Mouse (Mus musculus) CH12.LX (cell line): ENCODE results near the gene Il17a. TPM values are rescaled to one million over a fixed set of nuclear protein-coding genes. Genes with fewer than 3 reads are reported as not detected.
"Not testable (repeated sequence)": the region's sequence is repeated elsewhere in the genome, so short reads cannot be mapped to it uniquely, and the experiment has no call there.

ENCODE experiments used
- DNase-seq: peaks from one replicate; pipeline ENCODE4 v3.0.0-alpha.2; 2013; ENCODE audit errors: extremely low read depth
- H3K27ac ChIP-seq: 2 replicates; pipeline ENCODE4 v1.5.1; 2012; ENCODE audit warnings: low read depth, mild to moderate bottlenecking, control low read depth, moderate library complexity; ENCODE audit not compliant: insufficient read depth
- H3K27me3 ChIP-seq: replicated peaks from 2 replicates; pipeline ENCODE3; 2012; ENCODE audit warnings: inconsistent platforms
- H3K36me3 ChIP-seq, 2 experiments: replicated peaks in 1 of 2; 2 replicates each; pipeline versions ENCODE3 to v1.6.1; 2012; ENCODE audit warnings: inconsistent platforms in 1 of 2, low read length in 1 of 2, mild to moderate bottlenecking in 1 of 2, mixed read lengths in 1 of 2, moderate library complexity in 1 of 2; ENCODE audit not compliant: control insufficient read depth in 1 of 2, insufficient read depth in 1 of 2
- H3K4me1 ChIP-seq, 2 experiments: 2 replicates each; pipeline ENCODE4 v1.6.1; 2012; ENCODE audit warnings: inconsistent platforms in 1 of 2, moderate library complexity in 1 of 2; ENCODE audit not compliant: insufficient read depth in 2 of 2, control insufficient read depth in 1 of 2
- H3K4me2 ChIP-seq: 2 replicates; pipeline ENCODE4 v1.6.1; 2012; ENCODE audit warnings: low read depth, mild to moderate bottlenecking, control low read depth; ENCODE audit not compliant: poor library complexity, insufficient read depth, severe bottlenecking
- H3K4me3 ChIP-seq, 3 experiments: fragments of 150-350 bp in 1 of 3; sonication (generic) in 1 of 3; replicated peaks in 1 of 3; 2 replicates each; pipeline versions ENCODE3 to v1.5.1; 2011 to 2012; ENCODE audit warnings: low read depth in 2 of 3, low read length in 2 of 3, mild to moderate bottlenecking in 2 of 3, moderate library complexity in 2 of 3, control low read depth in 1 of 3, improper control_type of control experiment in 1 of 3, inconsistent platforms in 1 of 3, mixed read lengths in 1 of 3; ENCODE audit not compliant: poor library complexity in 1 of 3
- H3K79me2 ChIP-seq: replicated peaks from 2 replicates; pipeline ENCODE4 v1.6.1; 2012; ENCODE audit warnings: mild to moderate bottlenecking, moderate library complexity; ENCODE audit not compliant: control insufficient read depth, poor library complexity, insufficient read depth, severe bottlenecking; ENCODE audit errors: extremely low read depth
- H3K9ac ChIP-seq: 2 replicates; pipeline ENCODE4 v1.6.1; 2012; ENCODE audit warnings: low read depth, mild to moderate bottlenecking, control low read depth, moderate library complexity; ENCODE audit not compliant: insufficient read depth
- H3K9me3 ChIP-seq: replicated peaks from 2 replicates; pipeline ENCODE3; 2012; ENCODE audit warnings: low read length, inconsistent platforms, mixed read lengths
- BHLHE40 ChIP-seq: IDR thresholded peaks from 2 replicates; pipeline ENCODE4 v1.6.1; 2011; ENCODE audit warnings: mild to moderate bottlenecking, low read depth, low read length, improper control_type of control experiment
- CHD2 ChIP-seq: IDR thresholded peaks from 2 replicates; pipeline ENCODE4 v1.6.1; 2011; ENCODE audit warnings: low read length, improper control_type of control experiment
- E2F4 ChIP-seq: IDR thresholded peaks from 2 replicates; pipeline ENCODE4 v1.6.1; 2011; ENCODE audit warnings: low read depth, low read length, improper control_type of control experiment; ENCODE audit not compliant: insufficient replicate concordance
- ELF1 ChIP-seq: IDR thresholded peaks from 2 replicates; pipeline ENCODE4 v1.6.1; 2014; ENCODE audit warnings: low read depth, mild to moderate bottlenecking, inconsistent platforms, low read length, improper control_type of control experiment
- NELFE ChIP-seq: IDR thresholded peaks from 2 replicates; pipeline ENCODE4 v1.6.1; 2011; ENCODE audit warnings: low read depth, low read length, improper control_type of control experiment
- NRF1 ChIP-seq: IDR thresholded peaks from 2 replicates; pipeline ENCODE4 v1.6.1; 2014; ENCODE audit warnings: low read depth, mild to moderate bottlenecking, inconsistent platforms, low read length, improper control_type of control experiment, moderate library complexity
- POLR2A ChIP-seq: IDR thresholded peaks from 2 replicates; pipeline ENCODE4 v1.6.1; 2011; ENCODE audit warnings: low read depth, mild to moderate bottlenecking, improper control_type of control experiment, low read length
- POLR2AphosphoS2 ChIP-seq: IDR thresholded peaks from 2 replicates; pipeline ENCODE4 v1.6.1; 2011; ENCODE audit warnings: low read depth, low read length, improper control_type of control experiment
- RAD21 ChIP-seq: IDR thresholded peaks from 2 replicates; pipeline ENCODE4 v1.6.1; 2011; ENCODE audit warnings: low read depth, mild to moderate bottlenecking, low read length, improper control_type of control experiment, moderate library complexity
- TBP ChIP-seq: conservative IDR thresholded peaks from 2 replicates; pipeline ENCODE4 v1.6.1; 2011; ENCODE audit warnings: low read depth, low read length, improper control_type of control experiment
- USF1 ChIP-seq: IDR thresholded peaks from 2 replicates; pipeline ENCODE4 v1.6.1; 2014; ENCODE audit warnings: low read depth, mild to moderate bottlenecking, inconsistent platforms, low read length, improper control_type of control experiment
- USF2 ChIP-seq: conservative IDR thresholded peaks from 2 replicates; pipeline ENCODE4 v1.6.1; 2011; ENCODE audit warnings: low read depth, low read length, improper control_type of control experiment
- ZC3H11A ChIP-seq: IDR thresholded peaks from 2 replicates; pipeline ENCODE4 v1.6.1; 2012; ENCODE audit warnings: low read depth, mild to moderate bottlenecking, inconsistent platforms, low read length, improper control_type of control experiment
- ZMIZ1 ChIP-seq: IDR thresholded peaks from 2 replicates; pipeline ENCODE4 v1.6.1; 2012; ENCODE audit warnings: low read depth, mild to moderate bottlenecking, inconsistent platforms, low read length, improper control_type of control experiment
- ZNF384 ChIP-seq: IDR thresholded peaks from 2 replicates; pipeline ENCODE4 v1.6.1; 2012; ENCODE audit warnings: low read depth, low read length, improper control_type of control experiment, inconsistent platforms
- dilution Hi-C: fragments of 300-500 bp; cut with MboI; formaldehyde crosslinking; loops from 2 replicates; pipeline ENCODE4 v1.14.3; 2020; ENCODE audit warnings: low sequenced_read_pairs; ENCODE audit not compliant: extremely low pct_unique_long_range_greater_than_20kb, extremely low pct_ligation_motif_present
- in situ Hi-C: fragments of 300-500 bp; cut with MboI; formaldehyde crosslinking; loops from 3 replicates; pipeline ENCODE4 v1.14.3; 2019; ENCODE audit warnings: low sequenced_read_pairs, low pct_ligation_motif_present, low pct_unique_long_range_greater_than_20kb, mixed read lengths
- polyA plus RNA-seq: library from polyadenylated mRNA; unstranded; fragments of >175 nt; gene quantifications from 2 replicates; pipeline ENCODE4 v1.2.1, GENCODE M21; 2012; ENCODE audit warnings: low read depth; ENCODE audit not compliant: insufficient read length
- total RNA-seq, 2 experiments: library from RNA; depleted of rRNA; stranded (reverse); fragments of 300-350 nt in 1 of 2; fragments of >200 nt in 1 of 2; gene quantifications; 2 replicates each; pipeline ENCODE4 v1.2.3; 2012 to 2014

Gene Il17a
- total and polyA plus RNA-seq, 3 experiments, result 0.13 to 0.39 TPM; not detected in 1

DNA sequence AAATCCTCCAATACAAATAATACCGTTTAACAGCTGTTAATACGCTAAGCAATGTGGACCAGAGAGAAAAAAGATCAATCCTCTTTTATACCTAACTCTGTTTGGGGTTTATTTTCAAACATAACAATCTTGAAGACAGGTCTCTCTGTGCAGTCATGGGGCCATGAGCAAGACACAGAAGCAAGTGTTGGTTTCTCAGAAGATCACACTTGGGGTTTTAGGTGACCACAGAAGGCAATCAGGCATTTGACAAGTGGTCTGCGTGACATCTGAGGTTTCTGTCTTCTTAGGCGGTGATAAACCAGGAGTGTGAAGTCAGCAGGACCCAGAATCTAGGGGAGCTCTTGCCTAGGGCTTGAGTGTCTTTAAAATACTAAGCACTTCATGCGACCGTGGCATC, 35.8 kb downstream of the Il17a start:
- Histone ChIP-seq H3K4me1 (peaks cover 0 to 7% of the 10 kb centered on the region in 2 experiments; a peak in 1 of 4 replicates), H3K27ac (no peak overlapping the region), H3K4me3 (no peak overlapping the region), H3K4me2 (no peak overlapping the region), H3K9me3 (no peaks in the 10 kb centered on the region), H3K36me3 (no peaks in the 10 kb centered on the region), H3K27me3 (no peaks in the 10 kb centered on the region), H3K79me2 (no peaks in the 10 kb centered on the region), H3K9ac (no peak overlapping the region)
- dilution Hi-C loops, result no loop called here
- TF ChIP-seq NRF1 (no peak), USF2 (no peak), ZNF384 (no peak), BHLHE40 (peak; percentile 33; the same call in 1 of the 2 replicates), CHD2 (no peak), NELFE (no peak), RAD21 (no peak), TBP (no peak)
- DNase-seq, result peak; percentile 16
- in situ Hi-C loops, result no loop called here

DNA sequence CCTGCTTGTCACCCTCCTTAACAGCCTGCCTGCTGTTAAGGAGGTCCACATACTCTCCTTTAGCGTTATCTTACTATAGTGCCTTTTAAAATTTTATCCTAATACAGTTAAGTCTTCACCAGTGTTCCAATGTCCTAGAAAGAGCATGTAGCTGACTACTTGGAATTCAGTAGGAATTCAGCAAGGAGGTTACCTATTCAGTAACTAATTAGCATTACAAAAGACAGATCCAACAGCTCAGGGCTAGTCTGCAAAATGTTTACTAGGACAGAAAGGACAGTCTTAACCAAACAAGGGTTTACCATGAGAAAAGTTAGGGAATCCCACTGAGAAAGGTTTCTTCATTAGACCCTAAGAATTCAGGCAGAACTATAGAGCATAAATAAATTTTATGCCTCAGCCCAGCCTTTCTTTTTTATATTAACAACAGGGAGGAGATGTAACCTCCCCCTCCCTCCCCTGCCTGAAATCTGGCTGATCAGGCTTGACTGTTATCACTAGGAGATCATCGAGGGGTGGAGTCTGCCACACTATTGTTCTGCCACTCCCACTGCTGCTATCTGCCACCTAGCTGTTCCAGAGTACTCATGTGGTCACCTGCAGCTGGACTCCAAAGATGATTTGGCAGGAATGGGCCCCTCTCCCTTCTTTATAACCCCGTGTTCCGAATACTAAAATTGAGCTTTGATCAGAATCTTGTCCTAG, 43.5 kb downstream of the Il17a start:
- H3K36me3 ChIP-seq, H3K27me3 ChIP-seq, H3K79me2 ChIP-seq, H3K9ac ChIP-seq, dilution Hi-C loops, DNase-seq, H3K4me3 ChIP-seq, H3K4me2 ChIP-seq, H3K27ac ChIP-seq, in situ Hi-C loops, H3K9me3 ChIP-seq, H3K4me1 ChIP-seq: not testable (repeated sequence)

DNA sequence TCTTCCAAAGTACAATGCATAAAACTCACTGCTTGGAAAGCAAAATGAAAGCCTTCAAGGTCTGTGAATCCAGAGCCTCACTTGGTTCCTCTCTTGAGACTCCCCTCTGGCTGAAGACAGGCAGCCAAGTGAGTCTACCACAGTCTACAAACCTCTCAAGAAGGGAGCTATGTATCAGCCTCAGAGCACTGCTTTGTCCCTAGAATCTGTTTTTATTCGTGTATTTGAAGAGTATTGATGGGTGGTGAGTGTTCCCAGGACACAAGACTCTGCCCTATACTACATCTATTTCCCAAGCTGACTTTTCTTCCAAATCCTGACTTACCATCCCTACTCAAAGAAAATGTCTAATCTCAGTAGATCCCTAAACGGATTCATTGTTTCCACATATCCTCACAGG, 47.7 kb downstream of the Il17a start:
- no peaks in the 10 kb centered on the region for H3K9me3 ChIP-seq
- dilution Hi-C loops, result no loop called here
- H3K79me2 ChIP-seq, result no peaks in the 10 kb centered on the region
- no peak for DNase-seq
- TF ChIP-seq ZC3H11A, result no peak
- no peak for TF ChIP-seq ELF1
- no peak for TF ChIP-seq E2F4
- no peak for TF ChIP-seq POLR2AphosphoS2
- TF ChIP-seq ZMIZ1, result no peak
- no peak for TF ChIP-seq USF2
- TF ChIP-seq USF1, result no peak
- no peak for TF ChIP-seq POLR2A
- TF ChIP-seq, all 38 proteins: peak for 0
- H3K4me1 ChIP-seq, result no peaks in the 10 kb centered on the region
- no peak overlapping the region for H3K4me3 ChIP-seq
- no peak overlapping the region for H3K4me2 ChIP-seq
- in situ Hi-C loops, result no loop called here
- no peak overlapping the region for H3K9ac ChIP-seq
- H3K36me3 ChIP-seq, result no peaks in the 10 kb centered on the region
- H3K27me3 ChIP-seq, result no peaks in the 10 kb centered on the region
- H3K27ac ChIP-seq, result no peak overlapping the region

Other genes with a start within 250 kb of the Il17a start
- not detected in 2 replicates for gene Pkhd1, start 112.8 kb upstream of the Il17a start, total RNA-seq (2012; rRNA removed)
- not detected in 2 replicates for gene Pkhd1, start 112.8 kb upstream of the Il17a start, total RNA-seq (2014; rRNA removed)
- gene Pkhd1, start 112.8 kb upstream of the Il17a start, polyA plus RNA-seq, result not detected in 2 replicates
- gene Il17f, start 59.7 kb downstream of the Il17a start, total RNA-seq (2012; rRNA removed), result 0.25 TPM in 1 of 2 replicates, not detected in the other
- gene Il17f, start 59.7 kb downstream of the Il17a start, total RNA-seq (2014; rRNA removed), result 0.74 and 1.3 TPM in 2 replicates
- gene Il17f, start 59.7 kb downstream of the Il17a start, polyA plus RNA-seq, result 0.44 and 0.63 TPM in 2 replicates
- gene Mcm3, start 89.4 kb downstream of the Il17a start, total RNA-seq (2012; rRNA removed), result 186 and 235 TPM in 2 replicates
- gene Mcm3, start 89.4 kb downstream of the Il17a start, total RNA-seq (2014; rRNA removed), result 330 and 335 TPM in 2 replicates
- 317 and 372 TPM in 2 replicates for gene Mcm3, start 89.4 kb downstream of the Il17a start, polyA plus RNA-seq
- 0.29 and 0.38 TPM in 2 replicates for gene Paqr8, start 159.7 kb downstream of the Il17a start, total RNA-seq (2012; rRNA removed)
- 1.1 TPM in 2 replicates for gene Paqr8, start 159.7 kb downstream of the Il17a start, total RNA-seq (2014; rRNA removed)
- gene Paqr8, start 159.7 kb downstream of the Il17a start, polyA plus RNA-seq, result 1.3 and 1.4 TPM in 2 replicates
- not detected in 2 replicates for gene Efhc1, start 220.7 kb downstream of the Il17a start, total RNA-seq (2012; rRNA removed)
- gene Efhc1, start 220.7 kb downstream of the Il17a start, total RNA-seq (2014; rRNA removed), result not detected in 2 replicates
- not detected in 2 replicates for gene Efhc1, start 220.7 kb downstream of the Il17a start, polyA plus RNA-seq